Mouse (Mus musculus): Measurements from ENCODE around the gene G6pc. TPM values are rescaled to one million over a fixed set of nuclear protein-coding genes. Genes with fewer than 3 reads are reported as not detected.

The G6pc gene
- total and polyA plus RNA-seq, 3 experiments = not detected

DNA sequence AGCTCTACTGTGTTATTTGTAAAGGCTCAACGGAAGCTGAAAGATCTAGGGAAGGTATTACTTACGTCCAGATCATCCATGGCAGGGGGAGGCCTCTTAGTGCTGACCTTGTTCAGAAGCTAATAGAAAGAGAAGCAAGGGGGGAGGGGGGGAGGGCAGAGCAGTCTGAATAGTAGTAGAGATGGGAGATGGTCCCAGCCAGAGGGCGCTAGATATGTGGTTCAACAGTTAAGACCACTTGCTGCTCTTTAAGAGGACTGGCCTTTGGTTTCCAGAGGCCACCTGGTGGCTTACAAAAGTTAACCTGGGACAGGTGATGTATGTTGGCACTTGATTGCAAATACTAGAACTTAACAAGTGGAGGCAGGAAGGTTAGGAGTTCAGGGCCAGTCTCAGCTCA is 52.2 kb downstream of the G6pc start:
- Histone ChIP-seq H3K36me3 (ENCODE audit: control insufficient read depth, insufficient read depth, low read length) (no peaks in the 10 kb centered on the region), H3K79me2 (replicated peaks; ENCODE audit: control insufficient read depth, insufficient read depth, low read length) (no peaks in the 10 kb centered on the region), H3K4me3 (no peak overlapping the region), H3K27ac (no peak overlapping the region), H3K9ac (ENCODE audit: low read depth, low read length) (no peak overlapping the region), H3K4me1 (ENCODE audit: control insufficient read depth, insufficient read depth, low read length) (peaks cover 6% of the 10 kb centered on the region; the same call in 1 of the 2 replicates), H3K27me3 (ENCODE audit: control insufficient read depth, insufficient read depth, low read length) (no peaks in the 10 kb centered on the region)
- intact Hi-C loops (cut with DNase I) = no loop called here
- no peak for DNase-seq
- WGBS = 47% methylated on average over 3 of the region's 3 CpGs
- TF ChIP-seq POLR2A (IDR thresholded peaks at IDR 0.05; ENCODE audit: insufficient read depth, low read depth, low read length) = no peak
- no peak for TF ChIP-seq EP300 (IDR thresholded peaks at IDR 0.05; ENCODE audit: insufficient read depth, low read depth, low read length)
- peak; percentile 26; the same call in 1 of the 2 replicates for TF ChIP-seq CTCF (IDR thresholded peaks at IDR 0.05)

DNA sequence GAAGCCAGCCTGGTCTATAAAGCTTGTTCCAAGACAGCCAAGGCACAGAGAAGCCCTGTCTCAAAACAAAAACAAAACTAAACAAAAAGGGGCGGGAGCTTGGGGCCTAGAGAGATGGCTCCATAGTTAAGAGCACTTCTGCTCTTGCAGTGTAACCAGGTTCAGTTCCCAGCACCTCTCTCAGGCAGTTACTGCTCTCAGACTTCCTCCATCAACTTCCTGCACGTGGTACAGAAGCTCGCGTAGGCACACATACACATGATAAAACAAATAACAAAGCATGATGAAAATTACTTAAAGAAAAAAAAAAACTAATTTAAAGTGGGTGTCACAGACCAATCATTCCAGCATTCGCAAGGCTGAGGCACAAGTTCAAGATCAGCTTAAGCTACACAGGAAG is 52.8 kb downstream of the G6pc start:
- Histone ChIP-seq H3K27me3 (ENCODE audit: control insufficient read depth, insufficient read depth, low read length) (no peaks in the 10 kb centered on the region), H3K4me1 (ENCODE audit: control insufficient read depth, insufficient read depth, low read length) (peaks cover 6% of the 10 kb centered on the region; the same call in 1 of the 2 replicates), H3K36me3 (ENCODE audit: control insufficient read depth, insufficient read depth, low read length) (no peaks in the 10 kb centered on the region), H3K9ac (ENCODE audit: low read depth, low read length) (no peak overlapping the region), H3K27ac (no peak overlapping the region), H3K79me2 (replicated peaks; ENCODE audit: control insufficient read depth, insufficient read depth, low read length) (0 out of 2 replicates have a peak, but pooled peaks cover 1% of the 10 kb centered on the region), H3K4me3 (no peak overlapping the region)
- 78% methylated on average over 5 of the region's 5 CpGs for WGBS
- no peak for DNase-seq
- intact Hi-C loops (cut with DNase I) = no loop called here
- no peak for TF ChIP-seq POLR2A (IDR thresholded peaks at IDR 0.05; ENCODE audit: insufficient read depth, low read depth, low read length)
- no peak for TF ChIP-seq CTCF (IDR thresholded peaks at IDR 0.05)
- no peak for TF ChIP-seq EP300 (IDR thresholded peaks at IDR 0.05; ENCODE audit: insufficient read depth, low read depth, low read length)

DNA sequence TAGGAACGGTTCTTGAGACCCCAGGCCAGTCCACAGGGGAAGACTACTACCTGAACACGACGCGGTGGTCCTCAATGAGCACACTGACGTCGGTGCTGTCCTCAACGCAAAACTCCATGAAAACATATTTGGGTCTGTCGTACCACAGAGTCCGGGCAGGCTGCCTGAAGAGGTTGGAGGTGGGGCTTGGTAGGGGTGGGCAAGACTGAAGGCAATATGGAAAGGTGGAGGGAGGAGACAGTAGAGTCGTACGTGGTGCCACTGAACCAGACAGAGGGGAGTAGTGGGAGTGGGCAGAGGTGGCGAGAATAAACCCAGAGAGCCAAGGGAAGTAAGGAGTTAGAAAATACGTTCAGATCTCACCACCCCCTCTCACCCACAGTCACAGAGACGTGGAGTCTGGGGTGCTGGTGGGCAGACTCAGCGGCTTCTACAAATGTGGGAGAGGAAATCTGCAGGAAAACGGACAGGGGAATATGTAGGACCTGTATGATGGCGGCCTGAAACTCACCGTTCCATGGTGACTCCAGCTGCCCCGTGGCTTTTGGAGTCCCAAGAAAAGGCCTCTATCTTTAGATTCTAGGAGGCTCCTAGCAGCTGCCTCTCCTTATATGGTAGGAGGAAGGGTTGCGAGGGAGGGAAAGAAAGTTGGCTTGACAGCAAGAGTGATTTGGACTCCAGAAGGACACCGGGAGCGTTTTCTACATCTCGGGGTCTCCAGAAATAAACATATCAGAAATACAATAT is 56.9 kb downstream of the G6pc start, which contains the start of gene Gm27029:
Gene Gm27029 (minus strand): TSS at position 692 of the 747 bp plus-strand sequence.
- Histone ChIP-seq H3K9ac (ENCODE audit: low read depth, low read length) (peak within 1 kb of the TSS; percentile 91), H3K79me2 (replicated peaks; ENCODE audit: control insufficient read depth, insufficient read depth, low read length) (0 out of 2 replicates have a peak, but pooled peaks cover 1% of the 10 kb centered on the region), H3K4me3 (peak within 1 kb of the TSS; percentile 95), H3K4me1 (ENCODE audit: control insufficient read depth, insufficient read depth, low read length) (peaks cover 8% of the 10 kb centered on the region), H3K36me3 (ENCODE audit: control insufficient read depth, insufficient read depth, low read length) (peaks cover 4% of the 10 kb centered on the region; the same call in 1 of the 2 replicates), H3K27me3 (ENCODE audit: control insufficient read depth, insufficient read depth, low read length) (no peaks in the 10 kb centered on the region), H3K27ac (peak within 1 kb of the TSS; percentile 91)
- DNase-seq = peak; percentile 32 to 56
- intact Hi-C loops (cut with DNase I) = no loop called here
- WGBS = 1% methylated on average over 23 of the region's 23 CpGs
- TF ChIP-seq POLR2A (IDR thresholded peaks at IDR 0.05; ENCODE audit: insufficient read depth, low read depth, low read length) (peak; percentile 60; the same call in 1 of the 2 replicates), EP300 (IDR thresholded peaks at IDR 0.05; ENCODE audit: insufficient read depth, low read depth, low read length) (peak; percentile 48; the same call in 1 of the 2 replicates), CTCF (IDR thresholded peaks at IDR 0.05) (no peak)

DNA sequence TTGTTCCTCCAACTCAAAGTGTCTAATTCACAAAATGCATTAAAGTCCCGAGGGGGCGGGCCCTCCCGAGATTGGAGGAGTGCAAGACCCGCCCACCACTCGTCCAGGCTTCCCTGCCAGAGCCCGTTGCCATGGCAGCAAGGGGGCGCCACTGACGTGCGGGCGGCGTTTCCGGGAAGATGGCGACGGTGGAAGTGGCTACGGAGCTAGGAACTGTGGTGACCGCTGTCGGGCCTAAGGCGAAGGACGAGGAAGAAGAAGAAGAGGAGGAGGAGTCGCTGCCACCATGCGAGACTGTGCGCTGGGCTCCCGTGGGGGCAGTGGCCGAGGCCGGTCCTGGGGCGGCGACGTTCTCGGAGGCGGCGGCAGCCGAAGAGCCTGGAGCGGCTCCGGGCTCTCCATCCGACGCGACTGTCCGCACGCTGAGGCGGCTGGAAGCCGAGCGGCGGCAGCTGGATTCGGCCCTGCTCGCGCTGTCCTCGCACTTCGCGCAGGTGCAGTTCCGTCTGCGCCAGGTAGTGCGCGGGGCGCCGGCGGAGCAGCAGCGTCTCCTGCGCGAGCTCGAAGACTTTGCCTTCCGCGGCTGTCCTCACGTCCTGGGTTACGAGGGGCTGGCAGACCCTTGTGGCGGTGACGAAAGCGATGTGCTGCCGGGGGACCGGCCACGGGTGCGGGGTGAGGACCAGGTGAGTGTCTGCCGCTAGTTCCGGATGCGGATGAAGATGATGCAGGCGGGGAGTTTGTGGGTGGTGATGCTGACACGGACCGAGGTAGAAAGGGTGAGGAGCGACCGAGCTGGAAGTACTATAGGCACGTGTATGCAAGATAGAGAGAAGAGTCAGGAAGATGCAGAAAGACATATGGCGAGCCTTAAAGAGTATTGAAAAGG is 57.8 kb downstream of the G6pc start, which contains the start of the genes Rundc1 and Ptges3l:
Gene Rundc1 (plus strand): TSS at position 161 of the 889 bp plus-strand sequence.
Gene Ptges3l (minus strand): TSS at position 409 of the 889 bp plus-strand sequence.
- H3K27me3 ChIP-seq (ENCODE audit: control insufficient read depth, insufficient read depth, low read length) = no peaks in the 10 kb centered on the region
- peaks cover 4% of the 10 kb centered on the region; the same call in 1 of the 2 replicates for H3K36me3 ChIP-seq (ENCODE audit: control insufficient read depth, insufficient read depth, low read length)
- peak within 1 kb of the TSS; percentile 91 for H3K9ac ChIP-seq (ENCODE audit: low read depth, low read length)
- TF ChIP-seq EP300 (IDR thresholded peaks at IDR 0.05; ENCODE audit: insufficient read depth, low read depth, low read length) (no peak), POLR2A (IDR thresholded peaks at IDR 0.05; ENCODE audit: insufficient read depth, low read depth, low read length) (peak; percentile 81), CTCF (IDR thresholded peaks at IDR 0.05) (peak; percentile 39)
- peak; percentile 98 to 99 for DNase-seq
- H3K4me1 ChIP-seq (ENCODE audit: control insufficient read depth, insufficient read depth, low read length) = peaks cover 8% of the 10 kb centered on the region
- intact Hi-C loops (cut with DNase I) = no loop called here
- under 1% methylated on average over 81 of the region's 81 CpGs for WGBS
- peak within 1 kb of the TSS; percentile 95 for H3K4me3 ChIP-seq
- H3K27ac ChIP-seq = peak within 1 kb of the TSS; percentile 91
- 0 out of 2 replicates have a peak, but pooled peaks cover 1% of the 10 kb centered on the region for H3K79me2 ChIP-seq (replicated peaks; ENCODE audit: control insufficient read depth, insufficient read depth, low read length)

DNA sequence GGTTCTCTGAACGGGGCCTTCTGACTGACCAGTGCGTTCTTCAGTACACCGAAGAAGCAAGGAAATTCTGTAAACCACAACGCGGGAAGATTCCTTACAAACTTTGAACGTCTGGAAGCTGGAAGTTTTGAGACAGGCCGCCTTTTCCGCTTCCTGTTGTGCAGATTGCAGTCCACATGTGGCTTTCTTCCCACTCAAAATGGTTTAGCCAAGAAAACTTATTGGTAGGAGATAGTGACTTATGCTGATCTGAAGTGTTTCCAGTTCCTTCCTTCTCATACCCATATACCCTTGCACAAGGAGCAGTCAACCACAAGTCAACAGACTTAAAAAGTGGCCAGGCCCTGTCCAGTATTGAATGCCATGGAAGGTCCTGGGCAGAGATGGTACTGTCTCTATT is 58.8 kb downstream of the G6pc start:
- Histone ChIP-seq H3K27ac (no peak overlapping the region), H3K79me2 (replicated peaks; ENCODE audit: control insufficient read depth, insufficient read depth, low read length) (0 out of 2 replicates have a peak, but pooled peaks cover 1% of the 10 kb centered on the region), H3K4me3 (peak overlapping the region; percentile 95), H3K4me1 (ENCODE audit: control insufficient read depth, insufficient read depth, low read length) (peaks cover 8% of the 10 kb centered on the region), H3K36me3 (ENCODE audit: control insufficient read depth, insufficient read depth, low read length) (peaks cover 4% of the 10 kb centered on the region; the same call in 1 of the 2 replicates), H3K9ac (ENCODE audit: low read depth, low read length) (no peak overlapping the region), H3K27me3 (ENCODE audit: control insufficient read depth, insufficient read depth, low read length) (no peaks in the 10 kb centered on the region)
- DNase-seq = no peak
- TF ChIP-seq CTCF (IDR thresholded peaks at IDR 0.05) (no peak), POLR2A (IDR thresholded peaks at IDR 0.05; ENCODE audit: insufficient read depth, low read depth, low read length) (no peak), EP300 (IDR thresholded peaks at IDR 0.05; ENCODE audit: insufficient read depth, low read depth, low read length) (no peak)
- intact Hi-C loops (cut with DNase I) = loop anchor here (2.0 kb wide), 1 partner anchor 15 kb away; no protein-coding TSS in a partner anchor
- 21% methylated on average over 8 of the region's 8 CpGs for WGBS

Small RNA genes within 50 kb of the gene (microRNA-seq; reads per million reads assigned to microRNA genes)
- 0 reads per million in 2 experiments for gene Gm25593
- gene Mir6929 = 2.8 to 6.2 reads per million in 2 experiments

Other genes starting within 250 kb of the G6pc start
- 10 to 100 TPM; 28.5 to 31.0 TPM for gene Retreg3, start 247.7 kb upstream of the G6pc start, total RNA-seq (2021)
- gene Retreg3, start 247.7 kb upstream of the G6pc start, polyA plus RNA-seq (2012; rRNA removed) = 31.8 and 53.1 TPM in 2 replicates
- 10 to 100 TPM; 22.7 to 23.6 TPM for gene Tubg1, start 247.6 kb upstream of the G6pc start, total RNA-seq (2021)
- gene Tubg1, start 247.6 kb upstream of the G6pc start, polyA plus RNA-seq (2012; rRNA removed) = 14.2 and 17.2 TPM in 2 replicates
- 1 to 10 TPM; 3.5 TPM for gene Tubg2, start 211.7 kb upstream of the G6pc start, total RNA-seq (2021)
- gene Tubg2, start 211.7 kb upstream of the G6pc start, polyA plus RNA-seq (2012; rRNA removed) = 2.1 and 2.9 TPM in 2 replicates
- gene Cntnap1, start 197.0 kb upstream of the G6pc start, total RNA-seq (2021) = 1 to 10 TPM; 1.3 to 1.5 TPM
- 3.1 and 4.0 TPM in 2 replicates for gene Cntnap1, start 197.0 kb upstream of the G6pc start, polyA plus RNA-seq (2012; rRNA removed)
- gene Plekhh3, start 196.2 kb upstream of the G6pc start, total RNA-seq (2021) = 10 to 100 TPM; 14.3 to 28.1 TPM
- gene Plekhh3, start 196.2 kb upstream of the G6pc start, polyA plus RNA-seq (2012; rRNA removed) = 24.4 and 26.7 TPM in 2 replicates
- not detected for gene Ccr10, start 192.1 kb upstream of the G6pc start, total RNA-seq (2021)
- 0.14 TPM in 1 of 2 replicates, not detected in the other for gene Ccr10, start 192.1 kb upstream of the G6pc start, polyA plus RNA-seq (2012; rRNA removed)
- gene Ezh1, start 141.1 kb upstream of the G6pc start, total RNA-seq (2021) = 10 to 100 TPM; 29.8 to 31.4 TPM
- 26.1 and 34.1 TPM in 2 replicates for gene Ezh1, start 141.1 kb upstream of the G6pc start, polyA plus RNA-seq (2012; rRNA removed)
- gene Ramp2, start 121.5 kb upstream of the G6pc start, total RNA-seq (2021) = 10 to 100 TPM; 89.1 to 90.3 TPM
- 130 and 172 TPM in 2 replicates for gene Ramp2, start 121.5 kb upstream of the G6pc start, polyA plus RNA-seq (2012; rRNA removed)
- gene Vps25, start 113.9 kb upstream of the G6pc start, total RNA-seq (2021) = 10 to 100 TPM; 82.5 to 90.1 TPM
- 83.2 and 96.8 TPM in 2 replicates for gene Vps25, start 113.9 kb upstream of the G6pc start, polyA plus RNA-seq (2012; rRNA removed)
- gene Wnk4, start 107.0 kb upstream of the G6pc start, total RNA-seq (2021) = 10 to 100 TPM in 1 of 2 experiments, 1 to 10 TPM in 1; 9.2 to 12.6 TPM
- gene Wnk4, start 107.0 kb upstream of the G6pc start, polyA plus RNA-seq (2012; rRNA removed) = 12.1 and 13.9 TPM in 2 replicates
- gene Cntd1, start 88.5 kb upstream of the G6pc start, total RNA-seq (2021) = under 1 TPM; 0.23 to 0.36 TPM
- 0.06 and 0.12 TPM in 2 replicates for gene Cntd1, start 88.5 kb upstream of the G6pc start, polyA plus RNA-seq (2012; rRNA removed)
- 100 to 1,000 TPM in 1 of 2 experiments, 10 to 100 TPM in 1; 88.4 to 101 TPM for gene Coa3, start 88.4 kb upstream of the G6pc start, total RNA-seq (2021)
- 153 and 302 TPM in 2 replicates for gene Coa3, start 88.4 kb upstream of the G6pc start, polyA plus RNA-seq (2012; rRNA removed)
- 10 to 100 TPM; 86.3 to 86.5 TPM for gene Becn1, start 65.3 kb upstream of the G6pc start, total RNA-seq (2021)
- gene Becn1, start 65.3 kb upstream of the G6pc start, polyA plus RNA-seq (2012; rRNA removed) = 36.1 and 43.7 TPM in 2 replicates
- gene Psme3, start 51.3 kb upstream of the G6pc start, total RNA-seq (2021) = 100 to 1,000 TPM in 1 of 2 experiments, 10 to 100 TPM in 1; 81.9 to 112 TPM
- gene Psme3, start 51.3 kb upstream of the G6pc start, polyA plus RNA-seq (2012; rRNA removed) = 55.5 and 69.1 TPM in 2 replicates
- gene Aoc2, start 42.5 kb upstream of the G6pc start, total RNA-seq (2021) = 1 to 10 TPM; 1.6 to 2.2 TPM
- gene Aoc2, start 42.5 kb upstream of the G6pc start, polyA plus RNA-seq (2012; rRNA removed) = 1.9 and 2.3 TPM in 2 replicates
- gene Aoc3, start 37.0 kb upstream of the G6pc start, total RNA-seq (2021) = 10 to 100 TPM; 11.5 to 13.3 TPM
- 21.8 and 22.0 TPM in 2 replicates for gene Aoc3, start 37.0 kb upstream of the G6pc start, polyA plus RNA-seq (2012; rRNA removed)
- 10 to 100 TPM; 19.5 to 23.4 TPM for gene Aarsd1, start 50.1 kb downstream of the G6pc start, total RNA-seq (2021)
- 23.0 and 28.0 TPM in 2 replicates for gene Aarsd1, start 50.1 kb downstream of the G6pc start, polyA plus RNA-seq (2012; rRNA removed)
- gene Gm27029, start 57.2 kb downstream of the G6pc start, total RNA-seq (2021) = 10 to 100 TPM in 1 of 2 experiments, 1 to 10 TPM in 1; 5.1 to 10.2 TPM
- 1.3 and 2.4 TPM in 2 replicates for gene Gm27029, start 57.2 kb downstream of the G6pc start, polyA plus RNA-seq (2012; rRNA removed)
- gene Rundc1, start 57.5 kb downstream of the G6pc start, total RNA-seq (2021) = 10 to 100 TPM; 10.1 to 12.1 TPM
- 12.0 and 14.7 TPM in 2 replicates for gene Rundc1, start 57.5 kb downstream of the G6pc start, polyA plus RNA-seq (2012; rRNA removed)
- 10 to 100 TPM; 50.6 to 58.3 TPM for gene Ptges3l, start 57.8 kb downstream of the G6pc start, total RNA-seq (2021)
- 56.8 and 81.6 TPM in 2 replicates for gene Ptges3l, start 57.8 kb downstream of the G6pc start, polyA plus RNA-seq (2012; rRNA removed)
- gene Rpl27, start 74.7 kb downstream of the G6pc start, total RNA-seq (2021) = 10 to 100 TPM; 38.3 to 48.4 TPM
- gene Rpl27, start 74.7 kb downstream of the G6pc start, polyA plus RNA-seq (2012; rRNA removed) = 234 and 242 TPM in 2 replicates
- 10 to 100 TPM; 11.5 to 12.6 TPM for gene Ifi35, start 80.8 kb downstream of the G6pc start, total RNA-seq (2021)
- gene Ifi35, start 80.8 kb downstream of the G6pc start, polyA plus RNA-seq (2012; rRNA removed) = 25.5 and 29.4 TPM in 2 replicates
- 1 to 10 TPM; 6.5 to 8.0 TPM for gene Rnd2, start 97.4 kb downstream of the G6pc start, total RNA-seq (2021)
- 5.8 and 9.8 TPM in 2 replicates for gene Rnd2, start 97.4 kb downstream of the G6pc start, polyA plus RNA-seq (2012; rRNA removed)
- 10 to 100 TPM; 20.4 to 21.4 TPM for gene Vat1, start 98.7 kb downstream of the G6pc start, total RNA-seq (2021)
- 29.6 and 35.0 TPM in 2 replicates for gene Vat1, start 98.7 kb downstream of the G6pc start, polyA plus RNA-seq (2012; rRNA removed)
- gene Brca1, start 184.4 kb downstream of the G6pc start, total RNA-seq (2021) = under 1 TPM; 0.18 to 0.63 TPM
- gene Brca1, start 184.4 kb downstream of the G6pc start, polyA plus RNA-seq (2012; rRNA removed) = 0.06 and 0.20 TPM in 2 replicates
- 10 to 100 TPM; 86.2 to 98.9 TPM for gene Nbr1, start 184.6 kb downstream of the G6pc start, total RNA-seq (2021)
- 77.3 and 99.6 TPM in 2 replicates for gene Nbr1, start 184.6 kb downstream of the G6pc start, polyA plus RNA-seq (2012; rRNA removed)
- gene Tmem106a, start 214.7 kb downstream of the G6pc start, total RNA-seq (2021) = 1 to 10 TPM; 2.8 to 3.4 TPM
- 15.5 and 18.8 TPM in 2 replicates for gene Tmem106a, start 214.7 kb downstream of the G6pc start, polyA plus RNA-seq (2012; rRNA removed)
- gene Gm11634, start 231.7 kb downstream of the G6pc start, total RNA-seq (2021) = not detected
- gene Gm11634, start 231.7 kb downstream of the G6pc start, polyA plus RNA-seq (2012; rRNA removed) = not detected in 2 replicates

All from heart, adult 2 months (tissue).